Mouse (Mus musculus) liver, adult 2 months (tissue): ENCODE measurements around the gene Opn3. TPM values are rescaled to one million over a fixed set of nuclear protein-coding genes. Genes with fewer than 3 reads are reported as not detected.

Source experiments
- DNase-seq: peaks from one replicate; pipeline ENCODE4 v3.0.0-alpha.2; 2011; ENCODE audit warnings: low read depth, low spot score; ENCODE audit errors: extremely low read depth
- H3K27ac ChIP-seq: fragments of 200-500 bp; replicated peaks from 2 replicates; pipeline ENCODE4 v1.5.1; 2012; ENCODE audit warnings: low read depth, mild to moderate bottlenecking, control low read depth, inconsistent platforms, low read length; ENCODE audit not compliant: insufficient read depth
- H3K27me3 ChIP-seq: fragments of 200-500 bp; 2 replicates; pipeline ENCODE4 v1.6.1; 2012; ENCODE audit warnings: mild to moderate bottlenecking, moderate library complexity, low read length, inconsistent platforms; ENCODE audit not compliant: control insufficient read depth, insufficient read depth
- H3K36me3 ChIP-seq: fragments of 200-500 bp; 2 replicates; pipeline ENCODE4 v1.6.1; 2012; ENCODE audit warnings: low read length, inconsistent platforms; ENCODE audit not compliant: control insufficient read depth, insufficient read depth
- H3K4me1 ChIP-seq: fragments of 200-500 bp; 2 replicates; pipeline ENCODE4 v1.6.1; 2011; ENCODE audit warnings: low read length; ENCODE audit not compliant: control insufficient read depth, insufficient read depth
- H3K4me3 ChIP-seq: fragments of 200-500 bp; 2 replicates; pipeline ENCODE4 v1.5.1; 2011; ENCODE audit warnings: low read depth, mild to moderate bottlenecking, control low read depth, low read length, moderate library complexity; ENCODE audit not compliant: insufficient read depth
- H3K79me2 ChIP-seq: fragments of 200-500 bp; 2 replicates; pipeline ENCODE4 v1.6.1; 2012; ENCODE audit warnings: inconsistent platforms, mild to moderate bottlenecking, low read length, moderate library complexity; ENCODE audit not compliant: control insufficient read depth, insufficient read depth
- H3K9ac ChIP-seq: fragments of 200-500 bp; 2 replicates; pipeline ENCODE4 v1.6.1; 2012; ENCODE audit warnings: low read depth, mild to moderate bottlenecking, control low read depth, inconsistent platforms, low read length
- CTCF ChIP-seq: fragments of 200-500 bp; IDR thresholded peaks from 2 replicates; pipeline ENCODE4 v1.5.1; 2011; ENCODE audit warnings: low read depth, low read length, control low read depth
- POLR2A ChIP-seq: fragments of 200-500 bp; IDR thresholded peaks from 2 replicates; pipeline ENCODE4 v1.6.1; 2011; ENCODE audit warnings: low read length, control low read depth; ENCODE audit not compliant: insufficient read depth; ENCODE audit errors: extremely low read depth
- WGBS: fragments of 180-500 bp; shearing (Covaris S2); methylation state at CpG from one replicate; pipeline ENCODE4 v1.1.7; 2018; 5-methylcytosine and 5-hydroxymethylcytosine counted together
- polyA plus RNA-seq: library from polyadenylated mRNA; depleted of rRNA; stranded (reverse); fragments of >200 nt; gene quantifications from 2 replicates; pipeline ENCODE4 v1.2.3, GENCODE M21; 2012
- total RNA-seq: library from RNA; depleted of rRNA; stranded (reverse); fragments of >200 nt; gene quantifications from 2 replicates; pipeline ENCODE4 v1.2.3, GENCODE M21; 2014

Gene Opn3
- total and polyA plus RNA-seq, 2 experiments, result 0.18 to 0.28 TPM

DNA sequence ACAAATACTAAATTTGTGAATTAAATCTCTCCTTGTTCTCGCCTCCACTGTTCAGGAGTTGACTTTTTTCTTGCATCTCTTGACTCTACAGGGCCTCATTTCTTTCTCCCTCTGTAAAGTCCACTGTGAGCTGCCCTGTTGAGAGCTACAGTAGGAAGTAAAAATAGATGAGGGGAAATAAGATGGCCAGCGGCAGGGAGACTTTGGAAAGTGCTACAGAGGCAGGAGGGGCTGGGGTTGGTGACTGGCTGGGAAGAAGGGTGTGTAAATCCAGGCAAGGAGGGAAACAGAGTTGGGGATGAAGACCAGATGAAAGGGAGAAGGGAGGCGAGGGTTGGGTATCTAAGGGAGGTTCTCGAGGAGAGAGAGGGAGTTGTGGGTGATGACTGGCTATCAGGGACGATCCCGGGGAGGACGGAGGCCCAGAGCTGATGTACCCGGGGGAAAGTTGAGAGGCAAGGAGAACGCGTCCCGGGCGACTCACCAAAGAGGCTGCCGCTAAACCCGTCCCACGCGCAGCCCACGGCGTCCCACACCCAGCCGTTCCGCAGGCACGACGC, 810 bp downstream of the Opn3 start:
- Histone ChIP-seq H3K4me3 (peak overlapping the region; percentile 89), H3K27me3 (no peaks in the 10 kb centered on the region), H3K27ac (no peak overlapping the region), H3K9ac (peak overlapping the region; percentile 88), H3K4me1 (peaks cover 3% of the 10 kb centered on the region), H3K36me3 (peaks cover 4% of the 10 kb centered on the region; the same call in 1 of the 2 replicates), H3K79me2 (no peaks in the 10 kb centered on the region)
- TF ChIP-seq CTCF, result no peak
- TF ChIP-seq POLR2A, result no peak
- no peak for DNase-seq
- 7% methylated on average over 22 of the region's 22 CpGs for WGBS

DNA sequence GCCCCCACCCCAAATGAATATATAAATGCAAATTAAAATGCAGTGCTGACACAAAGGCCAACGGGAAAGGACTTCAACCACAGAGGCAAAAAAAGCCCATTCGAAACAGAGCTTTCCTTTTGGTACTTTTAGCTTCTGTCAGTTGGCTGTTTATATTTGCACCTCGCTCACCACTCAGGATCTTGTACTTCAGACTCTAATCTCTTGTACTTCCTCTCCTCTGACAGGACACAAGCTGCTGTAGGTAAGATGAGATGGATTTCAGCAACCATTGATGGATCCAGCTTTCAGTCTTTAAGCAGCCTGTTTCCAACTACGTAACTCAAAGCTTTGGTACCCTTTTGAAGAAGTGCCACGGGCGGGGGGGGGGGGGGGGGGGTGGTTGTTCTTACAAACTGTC, 11.6 kb downstream of the Opn3 start:
- Histone ChIP-seq H3K4me3 (no peak overlapping the region), H3K9ac (no peak overlapping the region), H3K36me3 (no peaks in the 10 kb centered on the region), H3K27me3 (no peaks in the 10 kb centered on the region), H3K4me1 (no peaks in the 10 kb centered on the region), H3K27ac (no peak overlapping the region), H3K79me2 (no peaks in the 10 kb centered on the region)
- no peak for DNase-seq
- TF ChIP-seq POLR2A (no peak), CTCF (no peak)
- WGBS, result 79% methylated on average over 6 of the region's 6 CpGs

DNA sequence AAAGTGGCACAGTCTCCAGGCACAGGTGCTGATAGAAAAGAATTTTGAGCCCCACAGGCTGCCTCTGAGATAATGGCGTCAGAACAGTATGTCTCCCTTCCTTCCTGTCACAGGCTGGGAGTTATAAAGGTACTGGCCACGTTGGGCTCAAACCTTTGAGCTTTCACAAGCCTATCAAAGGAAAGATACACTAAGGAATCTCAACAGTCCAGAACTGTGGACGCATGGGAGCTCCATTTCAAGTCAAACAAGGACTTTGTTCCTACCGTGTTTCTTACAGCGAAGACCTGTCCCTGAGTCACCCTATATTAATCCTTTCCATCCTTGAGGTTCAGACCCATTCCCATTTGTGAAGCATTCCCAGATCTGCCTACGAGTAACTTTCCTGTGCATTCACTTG, 15.1 kb downstream of the Opn3 start:
- H3K27ac ChIP-seq, result no peak overlapping the region
- no peak overlapping the region for H3K4me3 ChIP-seq
- no peaks in the 10 kb centered on the region for H3K27me3 ChIP-seq
- no peak for TF ChIP-seq CTCF
- no peak for TF ChIP-seq POLR2A
- H3K79me2 ChIP-seq, result no peaks in the 10 kb centered on the region
- H3K4me1 ChIP-seq, result no peaks in the 10 kb centered on the region
- H3K9ac ChIP-seq, result no peak overlapping the region
- H3K36me3 ChIP-seq, result no peaks in the 10 kb centered on the region
- 67% methylated on average over 6 of the region's 6 CpGs for WGBS
- DNase-seq, result no peak

DNA sequence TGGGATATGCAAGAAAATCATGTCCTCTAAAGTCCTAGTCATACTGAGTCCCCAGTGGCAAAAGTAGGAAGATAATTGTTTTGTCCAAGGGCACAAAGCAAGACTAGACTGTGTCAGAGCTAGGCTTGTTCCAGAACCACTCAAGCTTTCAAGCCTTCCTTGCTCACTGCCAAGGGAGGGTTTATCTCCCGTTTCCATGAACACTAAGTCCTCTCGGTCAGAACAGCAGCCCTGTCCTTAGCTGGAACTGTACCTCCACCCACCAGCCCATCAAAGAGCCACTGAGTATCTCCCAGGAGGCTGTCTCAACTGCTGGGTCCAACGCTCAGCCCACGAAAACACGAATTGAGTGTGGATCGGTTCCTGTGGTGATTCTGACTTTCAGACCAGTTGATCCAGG, 17.5 kb downstream of the Opn3 start:
- TF ChIP-seq POLR2A (no peak), CTCF (no peak)
- 83% methylated on average over 6 of the region's 6 CpGs for WGBS
- no peaks in the 10 kb centered on the region for H3K4me1 ChIP-seq
- H3K79me2 ChIP-seq, result no peaks in the 10 kb centered on the region
- no peak overlapping the region for H3K27ac ChIP-seq
- H3K4me3 ChIP-seq, result no peak overlapping the region
- H3K9ac ChIP-seq, result no peak overlapping the region
- no peaks in the 10 kb centered on the region for H3K36me3 ChIP-seq
- no peak for DNase-seq
- no peaks in the 10 kb centered on the region for H3K27me3 ChIP-seq

DNA sequence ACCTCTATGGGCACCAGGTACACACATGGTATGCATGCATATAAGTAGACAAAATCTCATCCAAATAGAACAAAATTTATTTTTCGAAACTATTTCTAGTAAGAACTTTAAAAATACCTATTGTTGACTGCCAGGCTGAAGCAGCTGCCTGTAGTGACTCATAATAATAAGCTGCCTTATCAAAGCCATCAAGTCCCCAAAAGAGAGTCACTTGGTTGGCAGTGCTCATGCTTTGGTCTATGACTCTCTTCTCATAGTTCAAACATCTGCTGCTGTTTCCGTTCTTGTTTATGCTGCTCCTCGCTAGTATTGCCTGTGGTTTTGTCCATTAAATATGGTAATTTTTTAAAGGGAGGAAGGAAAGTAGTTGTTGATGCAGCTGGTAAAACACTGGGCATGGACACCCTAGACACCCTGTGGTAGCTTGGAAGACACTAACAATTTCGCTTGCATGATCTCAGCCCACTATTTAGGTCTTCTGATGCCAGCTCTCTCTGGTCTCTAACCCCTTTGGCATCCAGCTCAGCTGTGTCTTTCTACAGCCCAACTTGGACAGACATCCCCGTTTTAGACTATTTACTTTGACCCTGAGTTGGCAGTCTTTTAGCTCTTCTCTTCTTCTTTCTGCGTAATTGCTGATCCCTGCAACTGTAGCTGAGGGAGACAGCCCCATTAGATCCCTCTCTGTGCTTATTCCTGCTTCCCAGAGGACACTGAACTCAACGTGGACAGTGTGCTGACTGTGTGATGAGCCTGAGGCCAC, 18.8 kb downstream of the Opn3 start:
- H3K9ac ChIP-seq, result no peak overlapping the region
- 66% methylated on average over 7 of the region's 7 CpGs for WGBS
- DNase-seq, result no peak

DNA sequence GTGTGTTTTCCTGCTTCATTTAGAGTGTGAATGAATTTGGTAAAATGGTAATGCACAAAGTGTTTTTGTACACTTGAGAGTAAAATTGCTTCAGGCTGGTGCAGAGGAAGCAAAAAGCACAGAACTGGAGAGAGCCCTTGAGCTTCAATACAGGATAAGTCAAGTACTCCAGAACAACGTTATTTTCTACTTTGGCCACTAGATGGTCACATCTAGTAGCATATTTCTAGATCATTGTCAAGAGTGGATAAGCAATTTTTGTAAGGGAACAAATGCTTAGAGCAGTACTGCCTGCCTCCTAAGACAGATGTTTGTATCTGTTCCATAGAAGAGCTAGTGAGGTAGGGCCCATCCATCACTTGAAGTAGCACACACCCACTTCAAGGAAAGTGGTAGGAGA, 20.9 kb downstream of the Opn3 start:
- Histone ChIP-seq H3K4me1 (no peaks in the 10 kb centered on the region), H3K79me2 (no peaks in the 10 kb centered on the region), H3K9ac (no peak overlapping the region), H3K4me3 (no peak overlapping the region), H3K27me3 (no peaks in the 10 kb centered on the region), H3K27ac (no peak overlapping the region), H3K36me3 (no peaks in the 10 kb centered on the region)
- 11% methylated on average over 1 of the region's 1 CpGs for WGBS
- TF ChIP-seq CTCF (no peak), POLR2A (no peak)
- no peak for DNase-seq

More for the DNA sequence above, 18.8 kb downstream of the Opn3 start:
- TF ChIP-seq POLR2A (no peak), CTCF (no peak)
- no peaks in the 10 kb centered on the region for H3K79me2 ChIP-seq
- no peak overlapping the region for H3K4me3 ChIP-seq
- no peak overlapping the region for H3K27ac ChIP-seq
- H3K36me3 ChIP-seq, result no peaks in the 10 kb centered on the region
- H3K27me3 ChIP-seq, result no peaks in the 10 kb centered on the region
- H3K4me1 ChIP-seq, result no peaks in the 10 kb centered on the region
